Mouse (Mus musculus) megakaryocyte, embryonic 14.5 days (primary cell): Measurements from ENCODE around the gene Tenm3.

ENCODE experiments used
- FLI1 ChIP-seq: IDR thresholded peaks from 2 replicates; pipeline ENCODE4 v1.6.1; 2012; ENCODE audit warnings: low read length, inconsistent platforms, mixed read lengths
- GATA1 ChIP-seq: IDR thresholded peaks from 3 replicates; pipeline ENCODE4 v1.6.1; 2012; ENCODE audit warnings: mixed read lengths, low read length, inconsistent platforms, borderline replicate concordance

GRCm38 (mm10) chr8:48484143-48484542 lies 359.6 kb downstream of the Tenm3 start:
- TF ChIP-seq GATA1, result no peak
- TF ChIP-seq FLI1, result no peak
